Mouse (Mus musculus) ZHBTc4 (cell line): ENCODE results near the gene Paics.
A peak's percentile ranks its signal among the peaks of the same experiment; 100 is the strongest.
"Not testable (repeated sequence)": the region's sequence is repeated elsewhere in the genome, so short reads cannot be mapped to it uniquely, and the experiment has no call there.

Experiments
- DNase-seq: peaks from one replicate; pipeline ENCODE4 v3.0.0-alpha.2; 2011; ENCODE audit warnings: low read depth, low spot score

Paics gene

GRCm38 (mm10) chr5:76952112-76953040, 1.3 kb downstream of the Paics start:
- DNase-seq, result peak; percentile 68

- no peak for DNase-seq
These were observed 2.7 kb downstream of the Paics start for GRCm38 (mm10) chr5:76953794-76954193.

GRCm38 (mm10) chr5:76954271-76954900, 3.3 kb downstream of the Paics start:
- no peak for DNase-seq

- no peak for DNase-seq
These were observed 4.4 kb downstream of the Paics start for GRCm38 (mm10) chr5:76955474-76955873.

GRCm38 (mm10) chr5:76957954-76958353, 6.8 kb downstream of the Paics start:
- peak; percentile 82 for DNase-seq

GRCm38 (mm10) chr5:76959587-76959986, 8.5 kb downstream of the Paics start:
- DNase-seq, result peak; percentile 61

- DNase-seq, result no peak
These were observed 11.4 kb downstream of the Paics start for GRCm38 (mm10) chr5:76962545-76962944.

GRCm38 (mm10) chr5:76964651-76965050, 13.5 kb downstream of the Paics start:
- DNase-seq, result no peak

GRCm38 (mm10) chr5:76969250-76969649, 18.1 kb downstream of the Paics start:
- no peak for DNase-seq

GRCm38 (mm10) chr5:76971115-76971514, 20.0 kb downstream of the Paics start:
- not testable (repeated sequence) for DNase-seq

GRCm38 (mm10) chr5:76973488-76973887, 22.4 kb downstream of the Paics start:
- DNase-seq, result no peak

- no peak for DNase-seq
These were observed 23.1 kb downstream of the Paics start for GRCm38 (mm10) chr5:76974207-76974553.

- DNase-seq, result peak; percentile 91
These were observed 23.6 kb downstream of the Paics start, which contains the start of gene Srp72 for GRCm38 (mm10) chr5:76974554-76975285. Gene Srp72 (plus strand): TSS chr5:76974683.

- DNase-seq, result no peak
These were observed 24.6 kb downstream of the Paics start for GRCm38 (mm10) chr5:76975736-76976135.

- peak; percentile 58 for DNase-seq
These were observed 32.9 kb downstream of the Paics start for GRCm38 (mm10) chr5:76984015-76984414.

GRCm38 (mm10) chr5:76990789-76991188, 39.7 kb downstream of the Paics start:
- no peak for DNase-seq

GRCm38 (mm10) chr5:76993174-76993814, 42.2 kb downstream of the Paics start:
- DNase-seq, result no peak

GRCm38 (mm10) chr5:76998416-76998815, 47.3 kb downstream of the Paics start:
- DNase-seq, result peak; percentile 68

- DNase-seq, result peak; percentile 47
These were observed 50.1 kb downstream of the Paics start for GRCm38 (mm10) chr5:77001192-77001591.

GRCm38 (mm10) chr5:77004051-77004821, 53.1 kb downstream of the Paics start, which contains the start of gene Arl9:
Gene Arl9 (plus strand): TSS chr5:77004055.
- DNase-seq, result no peak

GRCm38 (mm10) chr5:77010352-77010751, 59.2 kb downstream of the Paics start:
- DNase-seq, result no peak
